Mouse (Mus musculus) lung, postnatal 0 days (tissue): ENCODE data around the gene Dcaf12. TPM values are rescaled to one million over a fixed set of nuclear protein-coding genes. Genes with fewer than 3 reads are reported as not detected.

ENCODE experiments used
- ATAC-seq: fragments of 200-750 bp; cut with Nextera tagmentation; 2 replicates; pipeline ENCODE4 v1.8.0; 2017; ENCODE audit warnings: moderate library complexity
- DNase-seq: peaks from one replicate; pipeline ENCODE4 v3.0.0-alpha.2; 2016; ENCODE audit warnings: low spot score
- H3K27ac ChIP-seq: fragments of 300-500 bp; sonication (generic); 2 replicates; pipeline ENCODE4 v1.5.1; 2014; ENCODE audit warnings: antibody characterized with exemption, mild to moderate bottlenecking, low read length, mixed read lengths
- H3K27me3 ChIP-seq: fragments of 300-500 bp; sonication (generic); replicated peaks from 2 replicates; pipeline ENCODE4 v1.6.1; 2014; ENCODE audit warnings: low read length, mixed read lengths; ENCODE audit not compliant: insufficient read depth
- H3K36me3 ChIP-seq: fragments of 300-500 bp; sonication (generic); 2 replicates; pipeline ENCODE4 v1.6.1; 2014; ENCODE audit warnings: low read length, mixed read lengths; ENCODE audit not compliant: insufficient read depth
- H3K4me1 ChIP-seq: fragments of 300-500 bp; sonication (generic); 2 replicates; pipeline ENCODE4 v1.6.1; 2014; ENCODE audit warnings: antibody characterized with exemption, low read depth, low read length, mixed read lengths; ENCODE audit not compliant: insufficient read depth
- H3K4me2 ChIP-seq: fragments of 300-500 bp; sonication (generic); replicated peaks from 2 replicates; pipeline ENCODE4 v1.6.1; 2014; ENCODE audit warnings: low read depth, mild to moderate bottlenecking, low read length, moderate library complexity, mixed read lengths
- H3K4me3 ChIP-seq: fragments of 300-500 bp; sonication (generic); 2 replicates; pipeline ENCODE4 v1.5.1; 2014; ENCODE audit warnings: low read depth, low read length
- H3K9ac ChIP-seq: fragments of 300-500 bp; sonication (generic); replicated peaks from 2 replicates; pipeline ENCODE4 v1.6.1; 2014; ENCODE audit warnings: low read depth, mild to moderate bottlenecking
- H3K9me3 ChIP-seq: fragments of 300-500 bp; sonication (generic); 2 replicates; pipeline ENCODE4 v1.6.1; 2016; ENCODE audit warnings: low read length, mixed read lengths
- CTCF ChIP-seq: IDR thresholded peaks from 2 replicates; pipeline ENCODE4 v1.5.1; 2016; ENCODE audit warnings: antibody characterized with exemption, mild to moderate bottlenecking
- EP300 ChIP-seq: IDR thresholded peaks from 2 replicates; pipeline ENCODE4 v1.6.1; 2016; ENCODE audit warnings: antibody characterized with exemption, mild to moderate bottlenecking, control low read depth
- WGBS: fragments of 180-500 bp; shearing (Covaris S2); extraction: QIAGEN DNeasy Blood & Tissue Kit; methylation state at CpG from one replicate; pipeline ENCODE4 v1.1.7; 2014; 5-methylcytosine and 5-hydroxymethylcytosine counted together
- polyA plus RNA-seq: library from polyadenylated mRNA; unstranded; fragments of >200 nt; fragmentation: Nextera tagmentation; extraction: Ambion mirVana; gene quantifications from 2 replicates; pipeline ENCODE4 v1.2.1, GENCODE M21; 2015

Dcaf12 gene
- polyA plus RNA-seq, 1 experiment from 2014 or later = 41.3 TPM

DNA sequence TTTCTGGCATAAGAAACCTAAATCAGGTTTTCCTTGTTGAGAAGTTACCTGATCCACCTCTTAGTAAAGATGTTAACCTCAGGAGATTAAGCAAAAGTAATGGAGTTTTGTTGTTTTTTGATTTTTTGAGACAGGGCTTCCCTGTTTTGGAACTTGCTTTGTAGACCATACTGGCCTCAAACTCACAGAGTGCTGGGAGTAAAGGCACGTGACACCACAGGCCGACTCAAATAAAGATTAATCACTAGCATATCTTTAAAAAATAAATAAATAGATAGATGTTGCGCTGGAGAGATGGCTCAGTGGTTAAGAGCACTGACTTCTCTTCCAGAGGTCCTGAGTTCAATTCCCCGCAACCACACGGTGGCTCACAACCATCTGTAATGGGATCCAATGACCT lies 38.8 kb downstream of the Dcaf12 start:
- no peak for ATAC-seq
- DNase-seq = no peak
- no peaks in the 10 kb centered on the region for H3K9me3 ChIP-seq

DNA sequence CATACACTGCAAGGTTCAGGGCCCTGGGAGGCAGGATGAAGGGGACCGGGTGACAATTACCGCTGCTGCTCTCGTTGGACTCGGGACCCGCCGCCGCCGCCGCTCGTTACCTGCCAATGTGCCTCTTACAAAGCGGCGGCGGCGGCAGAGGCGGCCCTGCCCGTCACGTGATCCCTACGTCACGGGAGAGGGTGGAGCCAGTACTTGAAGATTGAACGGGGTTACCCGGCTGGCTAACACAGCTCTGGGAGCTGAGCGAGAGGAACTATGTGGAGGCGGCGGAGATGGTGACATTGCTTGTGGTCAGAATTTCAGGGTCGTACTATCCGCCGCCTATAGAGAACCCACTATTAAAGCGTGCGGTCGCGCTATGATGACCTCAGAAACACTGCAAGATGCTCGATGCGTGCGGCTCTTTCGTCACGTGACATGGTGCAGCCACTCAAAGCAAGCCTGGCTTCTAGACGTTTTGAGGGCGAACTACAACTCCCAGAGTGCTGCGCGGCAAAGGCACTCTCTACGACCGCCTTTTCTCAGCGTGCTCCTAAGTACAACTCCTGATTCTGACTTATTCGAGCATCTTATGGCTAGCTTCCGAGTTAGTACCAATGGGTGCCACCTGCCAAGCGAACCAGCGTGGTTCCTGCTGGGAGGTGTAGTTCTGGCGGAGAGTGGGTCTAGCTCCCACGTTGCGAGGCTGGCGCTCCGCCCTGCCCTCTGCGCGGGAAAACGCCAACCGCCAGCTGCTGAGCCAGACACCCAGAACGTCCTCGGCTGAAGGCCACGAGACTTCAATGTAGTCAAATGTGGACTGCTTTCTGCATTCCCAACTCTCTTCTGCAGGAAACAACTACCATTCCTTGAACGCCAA lies 39.5 kb downstream of the Dcaf12 start, which contains the start of gene Ubap2:
Gene Ubap2, minus strand, starts transcription at position 165 of the 871 bp plus-strand sequence.
- Histone ChIP-seq H3K9ac (peak within 1 kb of the TSS; percentile 81), H3K27me3 (no peaks in the 10 kb centered on the region), H3K4me3 (peak within 1 kb of the TSS; percentile 75), H3K9me3 (no peaks in the 10 kb centered on the region), H3K27ac (peak within 1 kb of the TSS; percentile 96), H3K4me1 (peaks cover 13% of the 10 kb centered on the region; the same call in 1 of the 2 replicates), H3K36me3 (no peaks in the 10 kb centered on the region), H3K4me2 (peak within 1 kb of the TSS; percentile 75)
- no peak for TF ChIP-seq EP300
- TF ChIP-seq CTCF = no peak
- WGBS = 1% methylated on average over 60 of the region's 60 CpGs
- peak; percentile 98 for ATAC-seq
- peak; percentile 99 for DNase-seq

More for the DNA sequence above, 38.8 kb downstream of the Dcaf12 start:
- H3K36me3 ChIP-seq = no peaks in the 10 kb centered on the region
- H3K4me2 ChIP-seq = peak overlapping the region; percentile 75
- H3K4me3 ChIP-seq = peak overlapping the region; percentile 75
- H3K27ac ChIP-seq = no peak overlapping the region
- WGBS = 52% methylated on average over 5 of the region's 5 CpGs
- peaks cover 13% of the 10 kb centered on the region; the same call in 1 of the 2 replicates for H3K4me1 ChIP-seq
- TF ChIP-seq EP300 (no peak), CTCF (no peak)
- peak overlapping the region; percentile 34; the same call in 1 of the 2 replicates for H3K9ac ChIP-seq
- H3K27me3 ChIP-seq = no peaks in the 10 kb centered on the region

DNA sequence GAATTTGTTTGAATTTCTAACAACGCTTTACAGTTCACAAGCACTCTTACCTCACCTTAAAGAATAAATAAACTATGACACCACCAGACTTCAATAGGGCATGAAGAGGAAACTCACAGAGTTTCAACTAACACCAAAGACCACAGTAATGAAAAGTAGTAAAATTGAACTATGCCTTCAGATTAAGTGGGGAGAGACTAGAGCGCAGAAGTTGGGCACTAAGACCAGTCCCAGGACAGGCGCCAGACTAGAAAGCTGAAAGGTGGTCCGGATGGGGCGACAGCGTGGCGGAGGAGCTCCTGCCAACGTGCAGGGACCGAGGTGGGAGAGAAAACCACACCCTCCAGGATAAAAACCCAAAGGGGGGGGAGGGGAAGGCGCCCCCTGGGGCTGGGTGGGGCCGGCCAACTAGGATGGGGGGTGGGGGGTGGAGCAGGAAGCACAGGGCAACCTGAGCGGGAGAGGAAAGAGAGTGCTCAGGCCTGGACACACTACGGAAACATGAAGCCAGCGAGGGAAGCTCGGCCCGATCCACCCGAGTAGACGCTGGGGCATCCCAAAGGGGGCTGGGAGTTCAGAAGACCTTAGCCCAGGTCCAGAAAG lies 40.2 kb downstream of the Dcaf12 start:
- TF ChIP-seq CTCF = no peak
- 0 out of 2 replicates have a peak, but pooled peaks have one; percentile 8 for TF ChIP-seq EP300
- peak overlapping the region; percentile 75 for H3K4me2 ChIP-seq
- peak overlapping the region; percentile 81 for H3K9ac ChIP-seq
- H3K4me3 ChIP-seq = peak overlapping the region; percentile 75
- under 1% methylated on average over 18 of the region's 18 CpGs for WGBS
- H3K4me1 ChIP-seq = peaks cover 13% of the 10 kb centered on the region; the same call in 1 of the 2 replicates
- H3K9me3 ChIP-seq = no peaks in the 10 kb centered on the region
- H3K27ac ChIP-seq = peak overlapping the region; percentile 96
- no peaks in the 10 kb centered on the region for H3K36me3 ChIP-seq
- ATAC-seq (peak; percentile 52), DNase-seq (peak; percentile 73)
- no peaks in the 10 kb centered on the region for H3K27me3 ChIP-seq

DNA sequence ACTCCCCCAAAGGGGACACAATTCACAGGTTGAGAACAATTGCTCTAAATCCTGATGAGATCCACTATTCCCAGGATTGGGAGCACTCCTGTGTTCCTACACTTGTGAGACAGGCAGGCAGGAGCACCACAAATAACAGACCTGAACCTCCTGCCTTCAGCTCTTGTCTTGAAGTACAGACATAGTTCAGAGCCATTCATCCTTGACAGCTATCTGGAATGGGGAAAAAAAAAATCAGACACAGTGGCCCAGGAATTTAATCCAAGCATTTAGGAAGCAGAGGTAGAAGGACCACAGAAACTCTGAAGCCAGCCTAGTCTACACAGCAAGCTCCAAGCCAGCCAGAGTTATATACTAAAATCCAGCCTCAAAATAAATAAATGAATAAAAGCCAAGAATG lies 46.6 kb downstream of the Dcaf12 start:
- no peaks in the 10 kb centered on the region for H3K9me3 ChIP-seq
- no peaks in the 10 kb centered on the region for H3K36me3 ChIP-seq
- TF ChIP-seq EP300 (no peak), CTCF (no peak)
- no peak overlapping the region for H3K4me3 ChIP-seq
- H3K27me3 ChIP-seq = no peaks in the 10 kb centered on the region
- H3K27ac ChIP-seq = no peak overlapping the region
- no peak overlapping the region for H3K9ac ChIP-seq
- ATAC-seq (no peak), DNase-seq (no peak)
- H3K4me1 ChIP-seq = peaks cover 4% of the 10 kb centered on the region; the same call in 1 of the 2 replicates
- no peak overlapping the region for H3K4me2 ChIP-seq

DNA sequence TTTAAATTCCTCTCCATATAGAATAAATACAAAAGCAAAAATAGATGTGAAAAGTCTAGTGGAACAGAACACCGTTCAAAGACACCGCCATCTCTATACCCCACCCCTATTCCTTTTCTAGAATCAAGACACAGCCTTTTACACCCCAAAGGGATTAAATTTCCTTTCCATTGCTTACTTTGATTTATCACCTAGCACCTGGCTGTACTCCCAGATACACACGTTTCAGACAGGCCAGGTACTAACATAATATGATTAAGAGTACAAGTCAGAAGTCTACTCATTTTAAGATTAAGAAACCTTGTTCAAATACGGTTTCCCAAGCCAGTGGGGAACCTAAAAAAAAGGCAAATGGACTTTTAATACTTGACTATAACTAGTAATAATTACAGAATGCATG lies 48.3 kb downstream of the Dcaf12 start:
- Histone ChIP-seq H3K9me3 (no peaks in the 10 kb centered on the region), H3K27ac (no peak overlapping the region), H3K36me3 (no peaks in the 10 kb centered on the region), H3K4me2 (no peak overlapping the region), H3K4me1 (no peaks in the 10 kb centered on the region), H3K9ac (no peak overlapping the region), H3K4me3 (no peak overlapping the region), H3K27me3 (no peaks in the 10 kb centered on the region)
- peak; percentile 38 for DNase-seq
- WGBS = 64% methylated on average over 4 of the region's 4 CpGs
- ATAC-seq = no peak
- TF ChIP-seq CTCF (no peak), EP300 (no peak)

DNA sequence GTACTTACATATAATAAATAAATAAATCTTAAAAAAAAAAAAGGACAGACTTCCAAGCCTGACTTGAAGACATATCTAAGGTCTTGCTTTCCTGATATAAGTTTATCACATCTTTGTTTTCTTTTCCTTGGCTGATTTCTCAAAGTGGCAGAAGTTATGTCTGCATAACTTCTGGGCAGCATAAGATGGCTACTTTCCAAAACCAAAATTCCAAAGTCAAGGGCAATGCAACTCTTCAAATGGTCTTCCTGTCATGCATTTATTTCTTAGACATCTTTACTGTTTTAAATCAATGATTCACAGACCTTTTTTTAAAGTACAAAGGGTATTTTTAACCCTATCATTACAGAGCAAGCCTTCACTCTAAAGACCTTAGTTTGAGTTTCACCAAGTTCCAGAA lies 54.0 kb downstream of the Dcaf12 start:
- no peak overlapping the region for H3K9ac ChIP-seq
- peaks cover 2% of the 10 kb centered on the region; the same call in 1 of the 2 replicates for H3K4me1 ChIP-seq
- no peaks in the 10 kb centered on the region for H3K36me3 ChIP-seq
- no peak overlapping the region for H3K27ac ChIP-seq
- H3K9me3 ChIP-seq = no peaks in the 10 kb centered on the region
- no peaks in the 10 kb centered on the region for H3K27me3 ChIP-seq
- no peak overlapping the region for H3K4me2 ChIP-seq
- H3K4me3 ChIP-seq = no peak overlapping the region
- ATAC-seq = no peak
- no peak for DNase-seq
- TF ChIP-seq EP300 = no peak
- TF ChIP-seq CTCF = no peak
